Mouse (Mus musculus) cerebellum, adult 11 months (tissue): ENCODE results near the gene Dclk1.

ENCODE experiments used
- DNase-seq: peaks from one replicate; pipeline ENCODE4 v3.0.0; 2022

The Dclk1 gene

GRCm38 (mm10) chr3:55461685-55462655, 219.8 kb downstream of the Dclk1 start:
- DNase-seq, result peak; percentile 76

DNA sequence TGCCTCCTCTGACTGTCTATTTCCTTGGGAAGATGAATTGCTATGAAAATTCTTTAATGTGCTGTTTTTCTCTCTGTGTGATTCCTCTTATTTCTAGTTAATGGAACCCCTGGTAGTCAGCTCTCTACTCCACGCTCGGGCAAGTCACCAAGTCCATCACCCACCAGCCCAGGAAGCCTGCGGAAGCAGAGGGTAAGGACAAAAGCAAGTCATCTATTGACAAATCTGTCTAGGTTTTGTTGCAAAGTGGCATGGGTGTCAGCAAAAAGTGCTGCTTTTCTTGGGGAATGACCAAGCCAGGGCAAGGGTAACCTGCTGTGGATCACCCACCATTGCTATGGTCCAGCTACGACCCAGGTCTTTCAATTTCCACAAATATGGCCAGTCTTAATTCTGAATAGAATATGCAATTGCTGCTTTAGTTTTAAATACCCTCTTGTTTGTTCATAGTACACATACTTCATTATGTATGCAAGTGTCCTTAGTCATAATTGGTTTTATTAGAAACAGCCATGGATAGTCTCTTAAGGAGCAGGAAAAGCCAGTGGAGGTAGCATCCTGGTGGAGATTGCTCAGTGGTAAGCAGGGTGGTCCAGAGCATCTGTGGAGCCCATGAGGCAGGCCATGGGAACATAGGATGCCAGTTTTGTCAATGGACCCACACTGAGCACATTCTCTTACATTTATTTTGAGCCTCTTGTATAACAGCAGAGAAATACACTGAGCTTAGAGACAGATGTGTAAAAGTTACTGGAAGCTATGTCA, 220.9 kb downstream of the Dclk1 start:
- DNase-seq, result no peak

DNA sequence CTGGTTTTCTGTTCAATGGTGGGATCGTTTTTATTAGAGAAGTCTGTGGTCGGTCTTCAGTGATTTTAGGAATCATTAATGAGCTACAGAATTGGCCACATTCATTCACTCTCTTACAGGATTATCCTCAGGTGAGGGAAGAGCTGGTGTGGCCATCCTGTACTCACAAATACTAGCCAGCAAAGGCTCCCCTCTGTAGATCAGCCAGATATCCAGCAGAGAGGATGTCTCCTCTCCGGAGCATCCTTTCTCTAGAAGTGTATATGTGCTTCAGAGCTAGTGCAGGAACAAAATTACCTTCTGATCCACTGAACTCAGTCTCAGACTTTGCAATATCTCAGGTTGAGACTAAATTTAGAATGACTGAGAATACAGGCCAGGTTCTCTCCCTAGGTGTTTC, 222.1 kb downstream of the Dclk1 start:
- DNase-seq, result no peak

- DNase-seq, result no peak
Measured at GRCm38 (mm10) chr3:55465785-55466184, 223.6 kb downstream of the Dclk1 start.

DNA sequence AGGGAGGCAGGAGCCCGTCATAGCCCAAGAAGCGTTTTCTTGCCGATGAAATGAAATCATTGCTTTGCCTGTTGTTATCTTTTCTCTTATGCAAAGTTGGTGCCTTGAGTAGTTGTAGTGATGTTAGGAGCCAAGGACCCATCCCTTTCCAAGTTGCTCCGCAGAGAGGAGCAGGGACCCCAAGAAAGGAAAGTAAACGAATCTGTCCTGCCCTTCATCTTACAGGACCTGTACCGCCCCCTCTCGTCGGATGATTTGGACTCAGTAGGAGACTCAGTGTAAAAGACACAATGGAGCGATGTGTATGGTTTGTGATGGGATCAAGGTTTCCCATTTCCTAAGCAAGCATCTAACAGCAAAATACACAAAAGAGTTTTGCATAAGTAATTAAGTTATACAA, 224.2 kb downstream of the Dclk1 start:
- DNase-seq, result no peak

- no peak for DNase-seq
Measured at GRCm38 (mm10) chr3:55472110-55472509, 229.9 kb downstream of the Dclk1 start, which contains the start of gene Gm21954. Gene Gm21954, minus strand, starts transcription at chr3:55472210.

- DNase-seq, result no peak
Measured at GRCm38 (mm10) chr3:55473146-55473545, 231.0 kb downstream of the Dclk1 start.

DNA sequence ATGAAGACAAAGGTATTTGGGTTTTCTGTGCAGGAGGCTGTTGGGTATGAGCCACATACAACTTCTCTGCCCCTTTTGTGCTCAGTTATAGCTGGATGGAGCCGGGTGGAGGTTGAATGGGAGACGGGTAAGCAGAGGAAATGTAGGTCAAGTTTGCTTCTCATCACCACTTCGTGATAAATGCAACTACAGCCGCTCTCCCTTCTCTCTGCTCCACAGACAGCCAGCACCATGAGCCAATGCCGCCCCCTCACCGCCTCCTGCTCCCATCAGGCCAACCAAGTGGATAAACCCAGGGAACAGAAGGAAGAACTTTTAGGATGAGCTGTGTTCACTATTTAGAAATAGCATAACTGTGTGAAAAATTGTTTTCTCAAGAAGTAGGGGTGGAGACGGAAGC, 234.5 kb downstream of the Dclk1 start:
- DNase-seq, result no peak

GRCm38 (mm10) chr3:55479306-55479705, 237.1 kb downstream of the Dclk1 start:
- no peak for DNase-seq

- DNase-seq, result no peak
Measured at GRCm38 (mm10) chr3:55481140-55481539, 239.0 kb downstream of the Dclk1 start.

- peak; percentile 75 for DNase-seq
Measured at GRCm38 (mm10) chr3:55483328-55483727, 241.2 kb downstream of the Dclk1 start.

DNA sequence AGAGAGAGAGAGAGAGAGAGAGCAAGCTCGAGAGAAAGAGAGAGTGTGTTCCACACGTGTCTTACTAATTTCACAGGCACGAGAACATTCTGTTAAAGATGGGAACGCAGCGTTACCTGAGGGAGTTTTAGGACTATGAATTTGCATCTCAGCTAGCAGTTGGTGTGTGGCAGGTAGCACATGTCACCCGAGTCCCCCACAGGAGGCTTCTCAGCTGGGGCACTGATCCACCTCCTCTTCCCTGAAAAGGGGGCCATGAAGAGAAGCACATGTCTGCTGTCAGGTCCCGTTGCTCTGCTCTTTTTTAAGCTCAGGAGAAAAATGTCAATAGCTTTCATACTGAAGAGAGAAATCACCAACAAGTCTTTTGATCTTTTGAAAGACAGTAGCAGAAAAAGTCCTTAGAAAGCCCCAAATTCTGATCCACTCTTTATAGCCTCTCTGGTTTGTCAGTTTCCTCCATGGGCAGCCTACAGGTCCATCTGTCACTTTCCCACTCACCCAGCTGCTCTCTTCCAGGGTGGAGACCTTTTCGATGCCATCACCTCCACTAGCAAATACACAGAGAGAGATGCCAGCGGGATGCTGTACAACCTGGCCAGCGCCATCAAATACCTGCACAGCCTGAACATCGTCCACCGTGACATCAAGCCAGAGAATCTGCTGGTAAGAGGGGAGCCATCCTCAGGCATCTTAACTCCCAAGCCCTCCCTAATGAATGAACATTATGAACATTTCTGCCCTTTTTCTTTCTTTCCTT, 247.2 kb downstream of the Dclk1 start:
- DNase-seq, result peak; percentile 86

- DNase-seq, result no peak
Measured at GRCm38 (mm10) chr3:55492021-55492420, 249.9 kb downstream of the Dclk1 start.

DNA sequence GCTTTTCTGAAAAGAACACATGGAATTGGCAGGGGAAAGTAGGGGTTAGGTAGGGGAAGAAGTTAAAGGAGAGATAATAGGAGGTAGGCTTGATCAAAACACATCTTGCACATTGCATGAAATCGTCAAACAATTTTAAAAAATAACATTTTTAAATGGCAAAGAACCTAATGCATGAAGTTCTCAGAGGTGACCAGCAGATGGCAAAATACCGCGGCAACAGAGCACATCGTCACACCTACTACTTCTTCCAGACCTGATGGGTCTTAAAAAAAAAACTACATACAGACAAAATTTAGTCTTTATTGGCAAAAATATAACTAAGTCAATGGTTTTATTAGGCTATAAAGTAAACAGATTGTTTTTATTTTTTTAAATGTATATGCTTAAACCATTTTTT, 252.2 kb downstream of the Dclk1 start:
- DNase-seq, result no peak

GRCm38 (mm10) chr3:55495231-55495630, 253.1 kb downstream of the Dclk1 start:
- no peak for DNase-seq

GRCm38 (mm10) chr3:55495866-55496265, 253.7 kb downstream of the Dclk1 start:
- no peak for DNase-seq

DNA sequence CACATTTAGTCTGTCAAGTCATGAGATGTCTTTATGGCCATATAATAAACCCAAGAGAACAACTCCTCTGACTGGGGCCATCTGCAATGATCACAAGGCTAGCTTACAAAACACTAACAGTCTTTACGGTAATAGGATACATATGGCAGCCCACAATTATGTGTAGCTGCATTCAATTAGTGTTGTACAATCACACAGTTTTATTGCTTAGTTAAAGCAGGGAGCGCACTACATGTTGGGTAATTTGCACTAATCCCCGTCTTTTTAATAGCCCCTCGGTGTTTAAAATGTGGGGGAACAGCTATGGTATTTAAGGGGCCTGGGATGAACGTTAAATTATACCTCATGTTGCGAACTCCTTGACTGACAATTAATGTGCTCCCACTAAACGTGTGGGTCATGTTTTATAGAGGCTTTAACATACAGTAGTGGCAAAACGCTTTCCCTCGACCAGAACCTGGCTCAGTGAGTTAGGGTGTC, 254.3 kb downstream of the Dclk1 start:
- no peak for DNase-seq

DNA sequence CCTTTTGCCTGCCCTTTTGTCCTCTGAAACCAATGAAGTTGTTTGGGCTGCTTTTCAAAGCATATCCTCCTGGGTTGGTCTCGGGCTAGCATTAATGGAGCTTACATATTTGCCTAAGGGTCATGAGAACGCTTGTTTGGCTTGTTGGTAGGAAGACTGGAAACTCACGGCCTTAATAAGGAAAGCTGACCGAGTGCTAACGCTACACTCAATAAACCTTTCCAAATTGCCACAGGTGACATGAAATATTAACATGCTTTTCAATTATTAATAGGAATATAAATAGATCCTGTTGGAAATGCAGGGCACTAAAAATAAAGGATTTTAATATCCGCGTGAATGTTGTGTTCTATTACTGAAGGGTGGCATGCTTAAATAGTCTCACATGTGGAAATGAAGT, 257.1 kb downstream of the Dclk1 start:
- DNase-seq, result no peak

DNA sequence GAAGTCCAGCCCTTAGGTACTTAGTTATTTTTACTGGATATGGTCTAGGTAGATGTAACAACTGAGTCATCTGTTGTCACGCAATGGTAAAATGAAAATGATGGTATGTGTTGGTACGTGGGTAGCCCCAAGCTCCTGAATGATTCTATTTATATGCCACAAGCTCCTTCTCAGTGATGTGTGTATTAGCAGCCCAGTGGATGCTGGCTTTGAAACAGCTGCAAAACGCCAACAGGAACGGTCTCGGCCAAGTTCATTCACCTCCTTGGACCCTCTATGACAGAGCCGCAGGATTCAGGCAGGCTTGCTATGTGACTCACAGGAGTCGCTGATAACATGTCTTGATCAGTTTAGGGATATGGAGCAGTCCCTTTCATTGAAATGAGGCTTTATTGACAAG, 268.0 kb downstream of the Dclk1 start:
- no peak for DNase-seq

DNA sequence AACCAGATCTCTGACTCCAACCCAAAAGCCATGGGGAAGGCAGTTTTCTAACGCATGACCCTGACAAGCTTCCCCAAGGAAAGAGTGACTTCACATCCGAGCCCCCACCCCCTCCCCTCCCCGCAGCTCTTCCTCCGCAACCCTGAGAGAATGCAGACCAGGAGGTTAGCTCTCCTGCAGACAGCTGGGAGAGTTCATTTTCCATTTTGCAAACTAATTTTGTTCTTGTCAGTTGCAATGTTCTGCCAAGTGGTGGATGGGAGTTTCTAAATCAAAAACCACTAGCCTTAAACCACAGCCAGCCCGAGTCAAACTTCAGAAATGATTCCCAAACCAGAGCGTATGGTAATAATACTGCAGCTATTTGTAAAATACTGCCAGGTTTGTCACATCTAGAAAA, 269.5 kb downstream of the Dclk1 start:
- no peak for DNase-seq

- DNase-seq, result no peak
Measured at GRCm38 (mm10) chr3:55515966-55516365, 273.8 kb downstream of the Dclk1 start.

GRCm38 (mm10) chr3:55517454-55518014, 275.4 kb downstream of the Dclk1 start:
- DNase-seq, result no peak
